Mouse (Mus musculus): ENCODE measurements around the gene Kcnd1. TPM values are rescaled to one million over a fixed set of nuclear protein-coding genes. Genes with fewer than 3 reads are reported as not detected.

The Kcnd1 gene
- polyA plus RNA-seq, 1 experiment from 2014 or later: 1.4 TPM

DNA sequence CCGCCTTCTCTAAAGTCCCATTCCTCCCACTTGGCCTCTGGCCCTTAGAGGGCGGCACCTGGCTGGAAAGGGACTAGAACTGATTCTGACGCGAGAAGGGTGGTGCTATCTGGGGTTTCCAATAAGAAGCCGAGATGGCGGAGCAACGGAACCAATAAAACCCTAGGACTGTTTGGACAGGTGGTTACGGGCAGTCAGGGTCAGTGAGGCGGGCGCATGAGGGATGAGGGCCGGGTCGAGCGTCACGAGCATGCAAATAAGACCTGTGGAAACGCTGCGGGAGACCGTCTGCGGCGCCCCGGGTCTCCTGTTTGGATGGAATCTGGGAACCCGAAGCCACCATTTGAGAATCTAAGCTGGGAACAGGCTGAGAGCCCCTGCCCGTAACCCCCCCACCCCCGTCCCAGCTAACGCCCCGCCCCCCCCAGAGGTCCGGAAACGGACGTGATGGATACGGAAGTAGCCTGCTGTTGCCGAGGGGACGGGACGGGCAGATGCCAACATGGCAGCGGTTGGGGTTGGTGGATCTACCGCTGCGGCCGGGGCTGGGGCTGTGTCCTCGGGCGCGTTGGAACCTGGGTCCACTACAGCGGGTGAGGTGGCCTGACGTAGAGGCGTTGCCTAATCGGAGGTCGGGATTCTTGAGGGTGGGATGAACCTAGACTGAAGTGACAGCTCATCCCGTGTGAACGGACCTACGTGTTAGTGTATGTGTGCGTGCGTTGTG, 61.9 kb downstream of the Kcnd1 start, which contains the start of gene Slc35a2:
Slc35a2 (plus strand) TSS at position 188 of the 727 bp plus-strand sequence.
- WGBS: 7% methylated on average over 49 of the region's 49 CpGs
- 0 out of 2 replicates have a peak, but pooled peaks cover 10% of the 10 kb centered on the region for H3K36me3 ChIP-seq
- peak; percentile 92 for ATAC-seq (ENCODE audit: insufficient number of reproducible peaks, low FRiP score)

More for the DNA sequence above, 61.9 kb downstream of the Kcnd1 start, which contains the start of gene Slc35a2:
- peaks cover 4% of the 10 kb centered on the region; the same call in 1 of the 2 replicates for H3K4me1 ChIP-seq (replicated peaks)
- peak within 1 kb of the TSS; percentile 68 for H3K4me3 ChIP-seq
- peak within 1 kb of the TSS; percentile 73 for H3K4me2 ChIP-seq
- H3K9ac ChIP-seq: peak within 1 kb of the TSS; percentile 61
- no peaks in the 10 kb centered on the region for H3K9me3 ChIP-seq (replicated peaks)
- H3K27ac ChIP-seq (ENCODE audit: poor library complexity, severe bottlenecking): peak within 1 kb of the TSS; percentile 88
- H3K27me3 ChIP-seq (replicated peaks): no peaks in the 10 kb centered on the region

MicroRNAs within 50 kb of the gene (microRNA counts, 519-probe panel; counts per million panel counts)
- 3,907 counts per million, percentile 29 among the panel's probes with 10 or more counts for microRNA mmu-miR-1198

Small RNA genes lying within 50 kb of the gene (microRNA-seq; reads per million reads assigned to microRNA genes)
- 17.2 reads per million, percentile 31 among the genes with 10 or more reads in this experiment for gene Mir1198

Other genes with a start within 250 kb of the Kcnd1 start
- gene Foxp3, start 248.6 kb upstream of the Kcnd1 start, polyA plus RNA-seq (2016; fragmentation: Nextera tagmentation; extraction: Ambion mirVana): 0.10 TPM in 1 of 2 replicates, not detected in the other
- 2.9 and 3.2 TPM in 2 replicates for gene Ppp1r3f, start 248.0 kb upstream of the Kcnd1 start, polyA plus RNA-seq (2016; fragmentation: Nextera tagmentation; extraction: Ambion mirVana)
- 19.4 and 20.2 TPM in 2 replicates for gene Ccdc22, start 216.8 kb upstream of the Kcnd1 start, polyA plus RNA-seq (2016; fragmentation: Nextera tagmentation; extraction: Ambion mirVana)
- gene Cacna1f, start 215.2 kb upstream of the Kcnd1 start, polyA plus RNA-seq (2016; fragmentation: Nextera tagmentation; extraction: Ambion mirVana): not detected in 2 replicates
- 0.63 and 0.94 TPM in 2 replicates for gene Syp, start 183.8 kb upstream of the Kcnd1 start, polyA plus RNA-seq (2016; fragmentation: Nextera tagmentation; extraction: Ambion mirVana)
- gene Prickle3, start 165.0 kb upstream of the Kcnd1 start, polyA plus RNA-seq (2016; fragmentation: Nextera tagmentation; extraction: Ambion mirVana): 6.6 and 6.8 TPM in 2 replicates
- 147 and 155 TPM in 2 replicates for gene Plp2, start 150.9 kb upstream of the Kcnd1 start, polyA plus RNA-seq (2016; fragmentation: Nextera tagmentation; extraction: Ambion mirVana)
- gene Magix, start 141.0 kb upstream of the Kcnd1 start, polyA plus RNA-seq (2016; fragmentation: Nextera tagmentation; extraction: Ambion mirVana): 0.18 TPM in 2 replicates
- 35.5 and 36.4 TPM in 2 replicates for gene Gpkow, start 125.2 kb upstream of the Kcnd1 start, polyA plus RNA-seq (2016; fragmentation: Nextera tagmentation; extraction: Ambion mirVana)
- 21.6 and 22.4 TPM in 2 replicates for gene Wdr45, start 108.0 kb upstream of the Kcnd1 start, polyA plus RNA-seq (2016; fragmentation: Nextera tagmentation; extraction: Ambion mirVana)
- gene Gm45208, start 100.0 kb upstream of the Kcnd1 start, polyA plus RNA-seq (2016; fragmentation: Nextera tagmentation; extraction: Ambion mirVana): not detected in 2 replicates
- gene Praf2, start 93.8 kb upstream of the Kcnd1 start, polyA plus RNA-seq (2016; fragmentation: Nextera tagmentation; extraction: Ambion mirVana): 43.5 and 44.3 TPM in 2 replicates
- gene Ccdc120, start 71.4 kb upstream of the Kcnd1 start, polyA plus RNA-seq (2016; fragmentation: Nextera tagmentation; extraction: Ambion mirVana): 6.6 and 8.2 TPM in 2 replicates
- gene Tfe3, start 59.7 kb upstream of the Kcnd1 start, polyA plus RNA-seq (2016; fragmentation: Nextera tagmentation; extraction: Ambion mirVana): 22.3 TPM in 2 replicates
- gene Gripap1, start 32.5 kb upstream of the Kcnd1 start, polyA plus RNA-seq (2016; fragmentation: Nextera tagmentation; extraction: Ambion mirVana): 32.0 and 32.2 TPM in 2 replicates
- 41.1 and 41.2 TPM in 2 replicates for gene Otud5, start 19.1 kb downstream of the Kcnd1 start, polyA plus RNA-seq (2016; fragmentation: Nextera tagmentation; extraction: Ambion mirVana)
- gene Pim2, start 56.0 kb downstream of the Kcnd1 start, polyA plus RNA-seq (2016; fragmentation: Nextera tagmentation; extraction: Ambion mirVana): 6.4 and 6.8 TPM in 2 replicates
- 25.9 and 26.8 TPM in 2 replicates for gene Slc35a2, start 61.7 kb downstream of the Kcnd1 start, polyA plus RNA-seq (2016; fragmentation: Nextera tagmentation; extraction: Ambion mirVana)
- gene Pqbp1, start 77.0 kb downstream of the Kcnd1 start, polyA plus RNA-seq (2016; fragmentation: Nextera tagmentation; extraction: Ambion mirVana): 83.8 and 91.4 TPM in 2 replicates
- 117 and 130 TPM in 2 replicates for gene Timm17b, start 77.1 kb downstream of the Kcnd1 start, polyA plus RNA-seq (2016; fragmentation: Nextera tagmentation; extraction: Ambion mirVana)
- gene Gm10491, start 85.5 kb downstream of the Kcnd1 start, polyA plus RNA-seq (2016; fragmentation: Nextera tagmentation; extraction: Ambion mirVana): not detected in 2 replicates
- gene Gm10490, start 87.3 kb downstream of the Kcnd1 start, polyA plus RNA-seq (2016; fragmentation: Nextera tagmentation; extraction: Ambion mirVana): not detected in 2 replicates
- 0.39 and 0.40 TPM in 2 replicates for gene Pcsk1n, start 97.5 kb downstream of the Kcnd1 start, polyA plus RNA-seq (2016; fragmentation: Nextera tagmentation; extraction: Ambion mirVana)
- not detected in 2 replicates for gene Eras, start 106.3 kb downstream of the Kcnd1 start, polyA plus RNA-seq (2016; fragmentation: Nextera tagmentation; extraction: Ambion mirVana)
- 30.9 and 32.9 TPM in 2 replicates for gene Hdac6, start 125.6 kb downstream of the Kcnd1 start, polyA plus RNA-seq (2016; fragmentation: Nextera tagmentation; extraction: Ambion mirVana)
- 4.4 and 6.4 TPM in 2 replicates for gene Gata1, start 155.8 kb downstream of the Kcnd1 start, polyA plus RNA-seq (2016; fragmentation: Nextera tagmentation; extraction: Ambion mirVana)
- gene Glod5, start 196.2 kb downstream of the Kcnd1 start, polyA plus RNA-seq (2016; fragmentation: Nextera tagmentation; extraction: Ambion mirVana): 0.30 TPM in 1 of 2 replicates, not detected in the other

Measured in heart, embryonic 12.5 days (tissue).